Mouse (Mus musculus) embryonic facial prominence, embryonic 10.5 days (tissue): ENCODE data around the gene Olfr322. TPM values are rescaled to one million over a fixed set of nuclear protein-coding genes. Genes with fewer than 3 reads are reported as not detected.
A peak's percentile ranks its signal among the peaks of the same experiment; 100 is the strongest.
"Not testable (repeated sequence)": the region's sequence is repeated elsewhere in the genome, so short reads cannot be mapped to it uniquely, and the experiment has no call there.

Experiments
- DNase-seq: peaks from one replicate; pipeline ENCODE4 v3.0.0-alpha.2; 2017; ENCODE audit warnings: low spot score
- H3K27ac ChIP-seq: fragments of 300-500 bp; sonication (generic); replicated peaks from 2 replicates; pipeline ENCODE4 v1.5.1; 2016; ENCODE audit warnings: mild to moderate bottlenecking
- H3K27me3 ChIP-seq: fragments of 300-500 bp; sonication (generic); replicated peaks from 2 replicates; pipeline ENCODE4 v1.6.1; 2016; ENCODE audit warnings: low read depth, mild to moderate bottlenecking; ENCODE audit not compliant: poor library complexity, severe bottlenecking
- H3K36me3 ChIP-seq: fragments of 300-500 bp; sonication (generic); replicated peaks from 2 replicates; pipeline ENCODE4 v1.6.1; 2016; ENCODE audit warnings: mild to moderate bottlenecking, moderate library complexity
- H3K4me1 ChIP-seq: fragments of 300-500 bp; sonication (generic); 2 replicates; pipeline ENCODE4 v1.6.1; 2016
- H3K4me3 ChIP-seq: fragments of 300-500 bp; sonication (generic); 2 replicates; pipeline ENCODE4 v1.5.1; 2016; ENCODE audit warnings: mild to moderate bottlenecking, moderate library complexity
- H3K9me3 ChIP-seq: fragments of 300-500 bp; sonication (generic); 2 replicates; pipeline ENCODE4 v1.6.1; 2016; ENCODE audit warnings: mild to moderate bottlenecking
- WGBS: fragments of 180-500 bp; shearing (Covaris S2); methylation state at CpG from one replicate; pipeline ENCODE4 v1.1.7; 2016; 5-methylcytosine and 5-hydroxymethylcytosine counted together
- polyA plus RNA-seq: library from polyadenylated mRNA; unstranded; fragments of >200 nt; fragmentation: Nextera tagmentation; extraction: Ambion mirVana; gene quantifications from 2 replicates; pipeline ENCODE4 v1.2.1, GENCODE M21; 2016

The Olfr322 gene
- polyA plus RNA-seq, 1 experiment from 2014 or later, result 0.05 TPM

DNA sequence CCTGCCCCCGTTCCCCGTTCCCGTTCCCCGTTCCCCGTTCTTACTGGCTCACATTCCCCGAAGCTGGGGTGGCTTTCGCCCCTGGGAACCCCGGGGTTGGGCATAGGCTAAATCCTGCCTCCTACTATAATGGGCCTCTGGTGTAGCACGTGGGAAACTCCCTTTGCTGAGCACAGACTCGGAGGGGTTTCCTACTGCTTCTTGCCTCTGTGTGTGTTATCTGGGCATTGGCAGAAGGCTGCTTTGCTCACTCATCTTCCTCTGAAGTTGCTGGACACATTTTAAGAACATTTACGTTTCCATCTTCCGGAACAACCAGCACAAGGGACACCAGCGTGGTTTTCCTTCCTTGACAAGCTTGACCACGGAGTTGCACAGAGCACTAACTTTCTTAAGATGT is 17.5 kb upstream of the Olfr322 start:
- H3K4me3 ChIP-seq, result peak overlapping the region; percentile 60
- H3K9me3 ChIP-seq, result no peaks in the 10 kb centered on the region
- no peaks in the 10 kb centered on the region for H3K36me3 ChIP-seq
- peak overlapping the region; percentile 73; the same call in 1 of the 2 replicates for H3K27ac ChIP-seq
- DNase-seq, result no peak
- WGBS, result 32% methylated on average over 14 of the region's 14 CpGs
- H3K27me3 ChIP-seq, result peaks cover 52% of the 10 kb centered on the region
- peaks cover 10% of the 10 kb centered on the region for H3K4me1 ChIP-seq

DNA sequence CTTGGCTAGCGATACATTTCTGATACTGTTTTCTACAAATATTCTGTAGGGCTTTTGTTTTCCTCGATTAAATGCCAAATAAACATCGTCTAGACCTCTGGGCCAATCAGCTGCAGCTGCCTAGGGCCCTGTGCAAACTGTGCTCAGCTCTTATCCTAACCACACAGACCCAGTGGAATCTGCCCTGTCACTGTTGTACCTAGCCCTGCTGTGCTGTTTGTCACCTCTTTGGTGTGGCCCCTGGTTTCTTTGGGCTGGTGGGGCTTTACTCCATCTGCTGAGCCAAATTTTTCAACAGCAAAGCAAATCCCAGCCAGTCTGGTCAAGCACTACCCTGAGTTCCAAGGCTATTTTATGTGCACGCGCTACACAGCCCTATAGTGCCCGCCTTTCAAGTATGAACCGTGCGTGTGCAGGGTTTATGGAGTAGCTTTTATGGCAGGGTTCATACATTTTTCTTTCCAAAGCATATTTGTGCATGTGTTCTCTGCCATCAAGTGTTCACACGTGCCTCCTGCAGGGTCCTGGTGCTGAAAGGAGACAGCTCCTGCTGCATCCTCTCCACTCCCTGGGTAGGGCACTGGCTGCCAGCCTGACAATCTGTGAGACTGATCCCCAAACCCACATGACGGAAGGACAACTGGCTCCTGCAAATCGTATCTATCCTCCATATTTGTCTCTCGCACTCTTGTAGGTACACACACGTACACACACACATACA is 16.8 kb upstream of the Olfr322 start:
- WGBS, result 86% methylated on average over 13 of the region's 13 CpGs

DNA sequence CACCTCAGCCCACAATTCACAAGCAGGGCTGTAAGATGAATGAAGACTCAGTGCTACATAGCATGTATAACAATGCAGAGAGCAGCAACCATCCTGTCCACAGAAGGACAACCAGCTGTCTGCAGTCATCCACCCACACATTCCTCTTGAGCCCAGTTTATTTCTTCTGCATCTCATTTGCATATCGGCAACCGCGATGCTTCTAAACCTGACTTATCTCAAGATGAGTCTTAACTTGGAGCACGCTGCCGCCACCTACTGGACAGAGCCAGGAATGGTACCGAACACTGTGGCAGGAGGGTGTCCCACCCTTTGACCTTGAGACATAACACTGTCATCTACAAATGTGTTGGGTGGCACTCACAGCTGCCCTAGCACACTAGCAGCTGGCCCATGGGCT is 15.2 kb upstream of the Olfr322 start:
- H3K4me1 ChIP-seq, result peaks cover 10% of the 10 kb centered on the region
- no peak overlapping the region for H3K4me3 ChIP-seq
- WGBS, result 35% methylated on average over 6 of the region's 6 CpGs
- no peak overlapping the region for H3K27ac ChIP-seq
- peak; percentile 45 for DNase-seq
- H3K27me3 ChIP-seq, result peaks cover 38% of the 10 kb centered on the region
- H3K9me3 ChIP-seq, result no peaks in the 10 kb centered on the region
- H3K36me3 ChIP-seq, result no peaks in the 10 kb centered on the region

More for the DNA sequence above, 16.8 kb upstream of the Olfr322 start:
- Histone ChIP-seq H3K4me1 (peaks cover 10% of the 10 kb centered on the region), H3K36me3 (no peaks in the 10 kb centered on the region), H3K27ac (no peak overlapping the region), H3K27me3 (peaks cover 52% of the 10 kb centered on the region), H3K4me3 (no peak overlapping the region), H3K9me3 (no peaks in the 10 kb centered on the region)
- DNase-seq, result no peak

DNA sequence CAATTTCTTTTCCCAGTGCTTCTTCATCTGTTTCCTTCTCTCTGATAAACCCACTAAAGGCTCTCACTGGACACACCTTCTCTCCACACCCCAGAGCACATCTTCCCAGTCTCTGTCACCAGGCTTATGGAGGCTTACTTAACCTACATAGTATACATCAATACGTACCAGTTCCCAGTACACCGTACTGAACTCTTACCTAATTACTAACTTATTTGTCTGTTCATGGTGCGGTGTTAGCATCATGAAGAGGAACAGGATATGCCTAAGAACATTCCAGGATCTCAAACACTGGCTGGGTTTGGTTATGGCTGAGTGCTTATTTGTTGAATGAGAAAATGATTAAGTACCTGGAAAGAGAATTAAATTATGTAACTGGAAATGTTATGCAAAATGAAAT is 3.4 kb upstream of the Olfr322 start:
- Histone ChIP-seq H3K4me1 (0 out of 2 replicates have a peak, but pooled peaks cover 3% of the 10 kb centered on the region), H3K27me3 (no peaks in the 10 kb centered on the region), H3K27ac (no peak overlapping the region), H3K9me3 (0 out of 2 replicates have a peak, but pooled peaks cover under 1% of the 10 kb centered on the region), H3K4me3 (no peak overlapping the region), H3K36me3 (no peaks in the 10 kb centered on the region)
- no peak for DNase-seq
- 93% methylated on average over 3 of the region's 3 CpGs for WGBS

DNA sequence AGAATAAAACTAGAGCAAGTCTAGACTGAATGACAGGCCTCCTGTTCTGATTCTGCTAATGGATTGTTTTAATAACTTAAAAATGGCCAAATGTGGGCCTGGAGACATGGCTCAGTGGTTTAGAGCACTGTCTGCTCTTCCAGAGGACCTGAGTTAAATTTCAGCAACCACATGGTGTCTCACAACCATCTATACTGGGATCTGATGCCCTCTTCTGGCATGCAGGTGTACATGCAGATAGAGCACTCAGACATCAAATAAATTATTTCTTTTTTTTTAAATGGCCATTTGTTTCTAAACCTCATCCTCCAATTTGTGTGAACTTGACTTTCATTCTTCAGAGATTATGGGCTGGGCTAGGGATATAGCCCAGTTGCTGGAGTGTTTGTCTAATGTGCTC is 10.7 kb downstream of the Olfr322 start:
- H3K27ac ChIP-seq, result no peak overlapping the region
- H3K4me3 ChIP-seq, result no peak overlapping the region
- H3K9me3 ChIP-seq, result no peaks in the 10 kb centered on the region
- no peak for DNase-seq
- no peaks in the 10 kb centered on the region for H3K4me1 ChIP-seq
- H3K36me3 ChIP-seq, result no peaks in the 10 kb centered on the region
- no peaks in the 10 kb centered on the region for H3K27me3 ChIP-seq

DNA sequence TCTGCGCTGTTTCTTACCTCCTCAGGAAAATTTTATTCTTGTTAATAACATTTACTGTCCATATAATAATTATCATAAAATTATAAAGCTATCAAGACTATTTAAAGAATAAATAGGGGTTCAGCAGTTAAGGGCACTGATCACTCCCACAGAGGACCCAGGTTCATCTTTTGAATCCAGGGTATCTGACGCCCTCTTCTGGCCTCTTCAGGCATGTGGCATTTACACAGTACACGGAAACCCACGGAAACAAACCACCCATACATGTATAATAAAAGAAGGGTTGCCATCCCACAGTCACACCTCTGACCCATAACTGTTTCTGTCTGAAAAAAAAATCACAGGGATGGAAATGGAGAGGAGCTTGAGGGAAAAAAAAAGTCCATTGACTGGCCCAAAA is 13.2 kb downstream of the Olfr322 start:
- Histone ChIP-seq H3K36me3 (no peaks in the 10 kb centered on the region), H3K27ac (no peak overlapping the region), H3K4me1 (no peaks in the 10 kb centered on the region), H3K9me3 (no peaks in the 10 kb centered on the region), H3K4me3 (no peak overlapping the region), H3K27me3 (no peaks in the 10 kb centered on the region)
- no peak for DNase-seq
- 61% methylated on average over 4 of the region's 4 CpGs for WGBS

DNA sequence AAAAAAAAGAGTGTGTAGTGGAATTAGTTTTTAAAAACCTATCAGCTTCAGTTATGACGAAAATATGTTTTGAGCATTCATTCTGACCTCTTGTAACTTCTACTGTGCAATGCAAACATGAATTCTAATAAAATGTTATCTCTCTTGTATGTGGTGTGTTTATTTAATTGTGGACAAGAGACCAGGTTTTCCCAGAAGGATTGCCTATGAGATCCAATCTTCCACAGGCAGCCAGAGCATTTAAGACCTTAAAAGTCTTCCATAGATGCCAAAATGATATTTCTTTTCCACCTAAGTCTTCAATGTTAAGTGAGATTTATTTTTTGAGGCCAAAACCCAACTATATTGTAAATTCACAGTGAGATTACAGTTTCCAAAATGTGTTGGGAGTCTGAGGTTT is 22.2 kb downstream of the Olfr322 start, which contains the start of gene Olfr320:
Gene Olfr320, plus strand, starts transcription at position 301 of the 400 bp plus-strand sequence.
- Histone ChIP-seq H3K27ac (no peak within 1 kb of the TSS), H3K9me3 (no peaks in the 10 kb centered on the region), H3K4me3 (no peak within 1 kb of the TSS), H3K36me3 (no peaks in the 10 kb centered on the region), H3K27me3 (no peaks in the 10 kb centered on the region), H3K4me1 (no peaks in the 10 kb centered on the region)
- no peak for DNase-seq
- 74% methylated on average over 1 of the region's 1 CpGs for WGBS

DNA sequence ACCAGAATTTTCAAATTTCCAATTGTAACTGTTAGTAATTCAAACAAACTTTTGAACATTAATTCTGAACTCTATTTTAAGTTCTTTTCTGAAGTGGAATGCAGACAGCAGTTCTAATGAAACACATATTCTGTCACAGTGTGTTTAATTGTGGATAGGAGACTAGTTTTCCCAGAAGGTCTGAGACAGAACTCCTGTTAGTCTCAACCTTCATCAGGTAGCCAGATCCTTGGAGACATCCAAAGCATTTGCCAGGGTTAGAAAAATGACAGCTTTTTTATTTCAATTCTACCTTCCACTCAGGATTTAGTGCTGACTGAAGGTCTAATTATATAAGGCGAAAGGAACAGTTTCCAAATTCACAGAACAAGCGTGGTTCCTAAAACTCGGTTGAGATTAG is 40.3 kb downstream of the Olfr322 start, which contains the start of gene Olfr319:
Gene Olfr319, plus strand, starts transcription at position 301 of the 400 bp plus-strand sequence.
- 89% methylated on average over 3 of the region's 3 CpGs for WGBS

DNA sequence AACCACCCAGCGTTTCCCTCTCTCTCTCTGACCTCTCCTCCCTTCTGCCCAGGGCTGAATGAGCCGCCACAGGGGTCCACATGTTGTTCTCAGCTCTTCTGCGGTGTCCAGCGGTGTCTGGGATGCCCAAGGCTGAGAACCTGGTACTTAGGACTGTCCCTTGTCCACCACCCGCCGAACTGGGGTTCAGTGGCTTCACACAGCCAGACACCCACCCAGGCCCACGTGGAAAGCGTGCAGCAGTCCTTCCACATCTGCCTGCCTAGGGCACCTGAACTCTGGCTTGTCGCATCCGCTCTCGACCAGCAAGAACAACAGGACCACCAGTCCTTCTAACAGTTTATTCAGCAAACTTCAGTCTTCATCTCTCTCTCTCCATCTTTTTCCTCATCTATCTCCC is 50.5 kb downstream of the Olfr322 start:
- no peak for DNase-seq
- no peaks in the 10 kb centered on the region for H3K9me3 ChIP-seq
- H3K27me3 ChIP-seq, result no peaks in the 10 kb centered on the region
- 89% methylated on average over 11 of the region's 11 CpGs for WGBS
- H3K4me3 ChIP-seq, result no peak overlapping the region
- no peaks in the 10 kb centered on the region for H3K4me1 ChIP-seq
- H3K27ac ChIP-seq, result no peak overlapping the region
- H3K36me3 ChIP-seq, result no peaks in the 10 kb centered on the region

More for the DNA sequence above, 40.3 kb downstream of the Olfr322 start, which contains the start of gene Olfr319:
- Histone ChIP-seq H3K9me3 (peaks cover 15% of the 10 kb centered on the region), H3K4me3 (no peak within 1 kb of the TSS), H3K27ac (no peak within 1 kb of the TSS), H3K27me3 (no peaks in the 10 kb centered on the region), H3K36me3 (no peaks in the 10 kb centered on the region), H3K4me1 (no peaks in the 10 kb centered on the region)
- DNase-seq, result no peak

DNA sequence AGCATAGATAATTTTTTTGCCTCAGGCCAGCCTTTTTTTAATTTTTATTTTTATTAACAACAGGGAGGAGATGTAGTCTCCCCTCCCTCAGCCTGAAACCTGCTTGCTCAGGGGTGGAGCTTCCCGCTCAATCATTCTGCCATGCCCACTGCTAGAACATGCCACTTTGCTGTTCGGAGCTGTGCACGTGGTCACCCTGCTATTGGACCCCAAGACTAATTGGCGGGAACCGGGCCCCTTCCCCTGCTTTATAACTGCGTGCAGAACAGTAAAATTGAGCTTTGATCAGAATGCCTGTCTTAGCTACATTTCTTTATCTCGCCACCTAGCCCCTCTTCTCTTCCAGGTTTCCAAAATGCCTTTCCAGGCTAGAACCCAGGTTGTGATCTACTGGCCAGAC is 59.1 kb downstream of the Olfr322 start:
- not testable (repeated sequence) for H3K27ac ChIP-seq, DNase-seq, H3K4me3 ChIP-seq, H3K9me3 ChIP-seq, H3K27me3 ChIP-seq, H3K36me3 ChIP-seq, H3K4me1 ChIP-seq
- WGBS, result 91% methylated on average over 7 of the region's 7 CpGs

Other genes with a start within 250 kb of the Olfr322 start
- not detected in 2 replicates for gene 1810065E05Rik, start 237.7 kb upstream of the Olfr322 start, polyA plus RNA-seq
- gene Gm12253, start 226.2 kb upstream of the Olfr322 start, polyA plus RNA-seq, result not detected in 2 replicates
- not detected in 2 replicates for gene Lypd9, start 205.9 kb upstream of the Olfr322 start, polyA plus RNA-seq
- gene Olfr30, start 196.5 kb upstream of the Olfr322 start, polyA plus RNA-seq, result 0.10 TPM in 1 of 2 replicates, not detected in the other
- gene Olfr332, start 166.2 kb upstream of the Olfr322 start, polyA plus RNA-seq, result not detected in 2 replicates
- not detected in 2 replicates for gene Olfr331, start 156.2 kb upstream of the Olfr322 start, polyA plus RNA-seq
- not detected in 2 replicates for gene Olfr330, start 123.9 kb upstream of the Olfr322 start, polyA plus RNA-seq
- gene Olfr329-ps, start 112.4 kb upstream of the Olfr322 start, polyA plus RNA-seq, result not detected in 2 replicates
- 0.05 TPM in 2 replicates for gene Olfr328, start 103.1 kb upstream of the Olfr322 start, polyA plus RNA-seq
- not detected in 2 replicates for gene Olfr224, start 88.2 kb upstream of the Olfr322 start, polyA plus RNA-seq
- not detected in 2 replicates for gene Olfr325, start 81.1 kb upstream of the Olfr322 start, polyA plus RNA-seq
- not detected in 2 replicates for gene Olfr324, start 63.7 kb upstream of the Olfr322 start, polyA plus RNA-seq
- not detected in 2 replicates for gene 2210407C18Rik, start 42.7 kb upstream of the Olfr322 start, polyA plus RNA-seq
- not detected in 2 replicates for gene Olfr323, start 28.3 kb upstream of the Olfr322 start, polyA plus RNA-seq
- gene Trim58, start 18.3 kb upstream of the Olfr322 start, polyA plus RNA-seq, result 0.54 and 0.62 TPM in 2 replicates
- gene Olfr320, start 22.3 kb downstream of the Olfr322 start, polyA plus RNA-seq, result not detected in 2 replicates
- gene Olfr319, start 40.4 kb downstream of the Olfr322 start, polyA plus RNA-seq, result not detected in 2 replicates
- not detected in 2 replicates for gene Olfr318, start 65.2 kb downstream of the Olfr322 start, polyA plus RNA-seq
- gene Olfr317, start 80.4 kb downstream of the Olfr322 start, polyA plus RNA-seq, result not detected in 2 replicates
- not detected in 2 replicates for gene Olfr316, start 94.0 kb downstream of the Olfr322 start, polyA plus RNA-seq
- not detected in 2 replicates for gene Olfr315, start 114.4 kb downstream of the Olfr322 start, polyA plus RNA-seq
- gene Olfr314, start 124.2 kb downstream of the Olfr322 start, polyA plus RNA-seq, result not detected in 2 replicates
- gene Fam183b, start 143.2 kb downstream of the Olfr322 start, polyA plus RNA-seq, result 1.4 and 1.6 TPM in 2 replicates
- not detected in 2 replicates for gene Olfr313, start 156.2 kb downstream of the Olfr322 start, polyA plus RNA-seq
- not detected in 2 replicates for gene Olfr312, start 170.5 kb downstream of the Olfr322 start, polyA plus RNA-seq
- gene Olfr311, start 180.5 kb downstream of the Olfr322 start, polyA plus RNA-seq, result not detected in 2 replicates
- gene Gm12258, start 188.4 kb downstream of the Olfr322 start, polyA plus RNA-seq, result 8.7 and 9.1 TPM in 2 replicates
- 10.6 and 10.8 TPM in 2 replicates for gene 2810021J22Rik, start 208.4 kb downstream of the Olfr322 start, polyA plus RNA-seq
- 5.7 and 6.3 TPM in 2 replicates for gene Zfp39, start 245.4 kb downstream of the Olfr322 start, polyA plus RNA-seq